Mouse (Mus musculus) G1E (cell line): ENCODE results near the gene Cgnl1.

Experiments
- CTCF ChIP-seq: IDR thresholded peaks from 2 replicates; pipeline ENCODE4 v1.5.1; 2012; ENCODE audit warnings: low read depth, low read length, inconsistent platforms, mixed read lengths
- GATA1 ChIP-seq: IDR thresholded peaks from 2 replicates; pipeline ENCODE4 v1.6.1; 2012; ENCODE audit warnings: borderline replicate concordance, low read length, inconsistent platforms, mixed read lengths
- TAL1 ChIP-seq: conservative IDR thresholded peaks from 2 replicates; pipeline ENCODE4 v1.6.1; 2012; ENCODE audit warnings: low read depth, low read length, inconsistent platforms, mixed read lengths

GRCm38 (mm10) chr9:71798176-71798575, 26.8 kb upstream of the Cgnl1 start:
- no peak for TF ChIP-seq CTCF
- TF ChIP-seq GATA1: no peak
- TF ChIP-seq TAL1: no peak
